Mouse (Mus musculus): ENCODE measurements around the gene Fam178b.
"Not testable (repeated sequence)": the region's sequence is repeated elsewhere in the genome, so short reads cannot be mapped to it uniquely, and the experiment has no call there.

The Fam178b gene

DNA sequence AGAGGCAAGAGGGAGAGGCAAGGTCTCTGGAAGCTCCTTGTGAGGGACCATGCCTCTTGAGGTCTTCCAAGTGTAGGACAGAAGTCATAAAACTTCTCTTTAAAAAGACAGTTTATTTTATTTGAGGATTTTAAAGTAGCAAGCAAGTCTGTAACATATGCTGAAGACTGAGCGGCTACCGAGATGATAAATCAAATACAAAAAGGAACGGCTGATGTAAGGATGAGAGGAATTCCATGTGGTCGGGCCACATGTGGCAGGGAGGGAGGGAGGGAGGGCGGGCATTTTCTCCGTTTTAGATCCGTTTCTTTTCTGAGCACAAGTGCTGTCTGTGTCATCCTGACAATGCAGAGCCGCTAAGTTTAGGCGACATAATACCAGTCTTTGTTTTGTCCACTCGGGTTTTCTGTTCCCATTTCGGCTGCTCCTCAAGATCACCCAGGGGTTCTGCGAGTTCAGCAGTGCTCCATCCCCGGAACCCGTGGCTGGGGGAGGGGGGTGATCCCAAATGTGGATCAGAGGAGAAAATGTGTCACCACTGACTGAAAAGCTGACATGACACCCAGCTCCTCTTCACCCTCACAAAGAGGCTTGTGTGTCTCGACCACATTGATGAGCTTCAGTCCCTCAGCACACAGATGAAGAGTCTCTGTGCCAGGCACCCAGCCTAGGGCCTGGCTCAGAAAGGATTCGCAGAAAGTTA, 10.2 kb downstream of the Fam178b start:
- in situ Hi-C loops (cut with MboI, MseI), result no loop called here

DNA sequence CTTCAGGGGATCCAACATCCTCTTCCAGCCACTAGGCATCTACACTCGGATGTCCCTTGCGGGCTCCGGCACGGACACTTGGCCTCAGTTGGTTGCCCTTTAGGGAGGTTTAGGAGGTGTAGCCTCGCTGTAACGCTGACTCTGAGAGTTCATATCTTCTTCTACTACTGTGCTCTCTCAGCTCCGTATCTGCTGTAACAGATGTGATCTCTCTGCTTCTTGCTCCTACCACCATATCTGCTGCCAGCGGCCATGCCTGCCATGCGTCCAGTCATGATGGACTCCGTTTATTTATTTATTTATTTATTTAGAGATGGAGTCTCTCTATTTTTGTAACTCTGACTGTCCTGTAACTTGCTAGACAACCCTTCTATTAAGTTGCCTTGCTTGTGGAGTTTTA, 11.7 kb downstream of the Fam178b start:
- in situ Hi-C loops (cut with MboI, MseI), result no loop called here

DNA sequence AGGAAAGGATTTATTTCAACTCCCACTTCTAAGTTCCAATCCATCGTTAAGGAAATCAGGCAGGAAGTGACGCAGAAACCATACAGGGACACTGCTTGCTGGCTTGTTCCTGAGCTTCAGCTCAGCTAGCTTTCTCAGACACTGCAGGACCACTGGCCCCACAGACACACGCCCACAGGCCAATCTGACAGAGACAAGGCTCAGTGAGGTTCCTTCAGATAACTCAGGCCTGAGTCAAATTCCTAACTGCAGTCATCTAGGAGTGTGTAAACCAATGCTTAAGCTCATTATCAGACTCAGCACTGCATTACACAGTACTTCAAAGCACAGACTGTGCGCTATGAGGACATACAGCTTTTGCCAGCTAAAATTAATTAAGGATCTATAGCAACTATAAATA, 12.7 kb downstream of the Fam178b start:
- in situ Hi-C loops (cut with MboI, MseI), result no loop called here

DNA sequence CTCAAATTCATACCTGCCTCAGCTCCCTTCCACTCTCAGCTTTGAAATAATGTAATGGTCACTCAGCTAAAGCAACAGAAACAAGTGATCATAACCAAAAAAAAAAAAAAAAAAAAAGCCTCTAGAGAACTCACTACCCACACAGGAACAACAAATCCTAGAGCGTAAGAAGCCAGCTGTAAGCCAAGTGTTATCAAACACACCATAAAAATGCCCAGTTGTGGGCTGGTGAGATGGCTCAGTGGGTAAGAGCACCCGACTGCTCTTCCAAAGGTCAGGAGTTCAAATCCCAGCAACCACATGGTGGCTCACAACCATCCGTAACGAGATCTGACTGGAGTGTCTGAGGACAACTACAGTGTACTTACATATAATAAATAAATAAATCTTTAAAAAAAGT, 15.0 kb downstream of the Fam178b start:
- in situ Hi-C loops (cut with MboI, MseI), result not testable (repeated sequence)

DNA sequence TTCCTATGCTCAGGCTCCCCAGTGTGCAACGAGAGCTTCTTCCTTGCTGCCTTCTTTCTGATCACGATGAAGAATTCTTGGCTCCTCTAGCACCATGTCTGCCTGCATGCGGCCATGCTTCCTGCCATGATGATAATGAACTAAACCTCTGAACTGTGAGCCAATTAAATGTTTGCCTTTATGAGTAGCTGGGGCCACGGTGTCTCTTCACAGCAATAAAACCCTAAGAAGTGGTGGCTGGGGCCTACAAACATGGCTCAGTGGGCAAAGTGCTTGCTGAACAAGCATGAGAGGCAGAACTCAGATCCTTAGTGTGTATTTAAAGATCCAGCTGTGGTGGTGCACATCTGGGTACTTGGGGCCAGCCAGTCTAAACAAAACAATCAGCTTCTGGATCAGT, 17.0 kb downstream of the Fam178b start:
- in situ Hi-C loops (cut with MboI, MseI), result no loop called here

DNA sequence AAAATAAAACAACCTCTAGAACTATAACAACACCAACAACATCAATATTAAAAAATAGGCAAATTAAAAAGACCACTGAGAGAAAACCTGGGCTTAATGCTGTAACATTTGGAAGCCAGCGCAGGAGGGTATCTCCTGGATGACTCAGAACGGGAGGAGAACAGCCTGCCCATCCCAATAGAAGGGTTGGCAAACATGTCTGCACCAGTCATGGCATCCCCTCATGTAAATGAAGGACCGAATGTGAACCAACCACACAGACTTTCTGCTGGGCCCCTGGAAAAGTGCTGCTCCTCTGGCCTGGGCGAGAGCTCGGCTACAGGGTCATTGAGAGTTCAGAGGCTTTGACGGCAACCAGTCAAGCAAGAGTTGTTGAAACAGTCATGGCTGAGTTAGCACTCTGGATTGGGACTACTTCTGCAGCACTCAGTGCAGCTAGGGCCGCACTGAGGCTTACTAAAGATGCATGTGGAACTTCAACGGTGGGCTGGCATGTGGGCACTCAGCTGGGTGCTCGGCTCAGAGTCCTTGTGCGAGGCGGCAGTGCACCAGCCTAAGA, 17.7 kb downstream of the Fam178b start:
- in situ Hi-C loops (cut with MboI, MseI), result no loop called here

DNA sequence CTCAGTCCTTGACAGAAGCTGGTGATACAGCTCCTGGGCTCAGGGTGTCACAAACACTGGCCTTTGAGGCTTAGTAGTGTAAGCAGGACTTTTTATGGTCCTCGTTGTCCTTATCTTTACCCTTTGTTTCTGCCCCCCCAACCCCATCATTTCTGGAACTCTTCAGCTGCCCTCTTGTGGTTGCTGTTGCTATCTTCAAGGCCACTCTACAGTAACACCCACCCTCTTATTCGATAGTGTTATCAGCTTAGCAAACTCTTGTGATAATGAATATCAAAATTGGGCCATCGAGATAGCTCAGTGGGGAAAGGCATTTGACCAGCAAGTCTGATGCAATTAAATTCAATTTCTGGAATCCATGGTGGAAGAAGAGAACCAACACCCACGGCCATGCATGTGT, 18.5 kb downstream of the Fam178b start:
- in situ Hi-C loops (cut with MboI, MseI), result no loop called here

DNA sequence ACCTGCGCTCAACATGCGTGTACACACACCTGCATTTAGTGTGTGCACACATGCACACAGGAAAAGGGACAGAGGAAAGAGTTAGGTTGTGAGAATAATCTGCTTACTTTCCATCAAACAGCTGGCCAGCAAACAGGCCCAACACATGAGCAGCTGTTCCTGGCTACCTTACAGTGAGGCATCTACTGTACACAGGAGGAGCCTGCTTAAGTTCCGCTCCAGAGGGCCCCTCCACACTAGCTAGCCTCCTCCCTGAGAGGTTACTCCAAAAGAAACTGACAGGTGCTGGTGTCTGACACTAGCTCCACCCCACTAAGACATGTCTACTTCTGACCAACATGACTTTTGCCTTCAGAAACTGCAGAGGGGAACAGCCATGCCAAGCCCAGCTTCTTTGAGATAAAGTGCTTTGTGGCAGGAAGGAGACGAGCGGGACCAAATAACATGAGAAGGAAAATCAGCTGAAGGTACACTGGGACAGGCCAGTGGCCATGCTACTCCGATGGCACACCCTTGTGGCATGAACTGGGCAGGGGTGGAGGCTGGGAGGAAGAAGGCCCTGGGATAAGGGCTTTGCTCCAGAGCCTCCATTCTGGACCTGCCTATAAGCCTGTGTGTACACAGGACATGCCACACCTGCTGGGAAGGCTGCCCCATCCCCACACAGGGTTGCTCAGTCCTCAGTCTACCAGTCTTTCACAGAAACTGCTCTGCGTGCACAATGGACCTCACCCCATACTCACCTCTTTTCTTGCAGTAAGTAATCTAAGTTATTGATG, 24.2 kb downstream of the Fam178b start:
- in situ Hi-C loops (cut with MboI, MseI), result no loop called here

DNA sequence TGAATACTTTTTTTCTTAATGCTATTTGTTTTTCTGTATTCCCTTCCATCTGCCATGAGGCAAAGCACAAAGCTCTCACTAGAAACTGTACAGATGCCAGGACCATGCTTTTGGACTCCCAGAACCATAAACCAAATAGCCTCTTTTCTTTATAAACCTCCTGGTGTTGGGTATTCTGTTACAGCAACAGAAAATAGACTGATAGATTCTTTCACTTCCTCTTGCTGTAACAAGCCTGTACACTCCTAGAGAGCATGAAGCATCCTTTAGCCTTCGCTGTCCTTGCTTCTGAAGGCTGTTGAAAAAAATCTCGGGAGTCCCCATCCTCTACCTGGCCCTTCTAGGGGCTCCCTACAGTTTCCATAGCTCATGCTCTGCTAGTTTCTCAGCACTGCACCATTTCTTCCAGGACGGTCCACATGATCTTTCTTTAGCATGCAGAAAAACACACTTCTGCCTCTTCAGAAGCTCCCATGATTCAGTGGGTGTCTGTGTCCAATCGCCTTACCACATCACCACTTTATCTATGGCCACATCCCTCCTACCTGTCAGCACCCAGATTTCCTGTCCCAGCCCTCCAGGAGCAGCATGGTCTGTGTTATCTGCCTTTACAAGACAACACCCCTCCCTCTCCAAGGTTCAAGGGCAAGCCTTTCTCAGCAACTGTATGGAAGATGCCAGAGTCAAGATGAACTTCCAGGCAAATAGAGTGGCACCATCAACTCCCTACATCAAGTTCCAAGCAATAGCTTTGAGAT, 25.1 kb downstream of the Fam178b start:
- in situ Hi-C loops (cut with MboI, MseI), result no loop called here

DNA sequence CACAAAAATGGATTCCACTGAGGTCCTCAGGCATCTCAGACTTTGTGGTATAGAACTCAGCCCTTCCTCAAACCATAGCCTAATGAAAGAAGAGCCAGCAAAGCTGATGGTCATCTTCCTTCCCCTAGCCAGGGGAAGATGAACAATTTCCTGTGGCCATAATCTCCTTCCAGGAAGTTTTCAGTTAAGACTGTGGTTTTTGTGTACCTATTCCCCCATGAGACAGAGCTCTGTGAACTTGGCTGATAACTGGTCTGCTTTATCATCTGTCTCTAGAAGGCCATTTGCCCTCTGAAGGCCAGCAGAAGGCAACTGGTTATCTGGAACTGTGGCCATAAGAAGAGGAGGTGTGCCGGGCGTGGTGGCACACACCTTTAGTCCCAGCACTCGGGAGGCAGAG, 26.8 kb downstream of the Fam178b start:
- in situ Hi-C loops (cut with MboI, MseI), result no loop called here

DNA sequence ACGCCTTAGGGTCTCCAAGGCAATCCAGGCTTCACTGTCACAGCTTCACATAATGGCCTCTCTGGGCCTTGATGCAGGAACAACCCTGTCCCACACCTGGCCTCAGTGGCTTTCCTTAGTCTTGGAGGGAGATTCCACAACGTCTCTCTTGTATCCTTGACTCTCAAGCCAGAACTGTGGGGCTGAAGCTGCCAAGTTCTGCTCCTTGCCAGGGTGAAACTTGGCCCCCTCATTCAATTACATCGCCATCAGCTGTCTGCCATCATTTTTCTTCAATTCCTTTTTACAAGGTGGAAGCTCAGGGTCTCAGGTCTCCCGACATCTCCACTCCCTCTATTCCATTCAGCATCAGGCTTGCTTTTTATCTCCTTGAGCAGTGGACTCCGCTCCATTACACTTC, 27.9 kb downstream of the Fam178b start:
- in situ Hi-C loops (cut with MboI, MseI), result no loop called here

DNA sequence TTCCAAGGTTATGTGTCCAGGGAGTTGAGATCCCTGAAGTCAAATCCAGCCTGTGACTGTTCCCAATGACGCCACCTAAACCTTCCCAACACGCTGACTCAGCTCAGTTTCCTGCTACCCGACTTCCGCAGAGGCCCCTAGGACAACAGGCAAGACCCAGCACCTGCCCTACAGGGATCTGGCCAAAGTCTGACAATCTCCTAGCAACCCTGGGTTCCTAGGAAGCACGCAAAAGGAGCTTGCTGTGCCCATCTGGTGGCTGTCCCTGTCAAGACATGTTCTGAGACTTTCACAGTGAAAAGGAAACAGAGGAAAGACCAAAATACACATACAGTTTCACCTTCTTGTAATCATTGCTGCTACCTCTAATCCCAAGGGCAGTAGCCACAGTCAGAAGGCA, 35.4 kb downstream of the Fam178b start:
- in situ Hi-C loops (cut with MboI, MseI), result no loop called here

DNA sequence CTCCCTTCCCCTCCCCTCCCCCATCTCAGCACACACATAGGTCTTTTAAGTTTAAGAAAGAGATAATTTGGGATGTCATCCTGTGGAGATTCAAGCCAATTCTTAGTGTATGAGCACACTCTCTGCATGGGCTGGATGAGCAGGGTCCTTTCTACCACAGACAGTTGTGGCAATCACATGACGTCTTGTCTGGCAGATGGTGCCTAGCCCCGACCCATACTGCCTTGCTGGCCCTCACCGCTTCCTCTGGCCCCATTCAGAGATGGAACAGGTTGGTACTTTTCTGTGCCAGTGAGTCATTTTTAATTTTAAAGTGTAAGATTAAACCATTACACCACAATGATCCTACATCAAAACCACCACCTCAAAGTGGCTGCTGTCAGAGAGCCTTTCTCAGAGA, 36.7 kb downstream of the Fam178b start:
- in situ Hi-C loops (cut with MboI, MseI), result no loop called here

DNA sequence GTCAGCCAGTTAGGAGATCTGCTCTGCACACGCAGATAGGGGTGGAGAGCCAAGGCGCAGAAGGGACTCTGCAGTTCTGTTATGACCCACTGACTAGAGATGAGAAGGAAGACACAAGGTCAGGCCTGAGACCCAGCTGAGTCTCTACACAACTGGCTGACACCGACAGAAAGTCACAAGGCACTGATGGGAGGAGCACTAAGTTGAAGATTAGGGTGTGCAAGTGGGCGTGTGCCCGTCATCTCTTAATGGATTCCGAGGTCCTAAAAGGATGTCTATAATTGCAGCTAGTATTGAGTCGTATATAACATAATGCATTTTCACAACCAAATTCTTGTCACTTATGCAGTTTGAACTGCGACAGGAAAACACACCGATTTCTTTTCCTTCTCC, 38.4 kb downstream of the Fam178b start:
- in situ Hi-C loops (cut with MboI, MseI), result no loop called here

DNA sequence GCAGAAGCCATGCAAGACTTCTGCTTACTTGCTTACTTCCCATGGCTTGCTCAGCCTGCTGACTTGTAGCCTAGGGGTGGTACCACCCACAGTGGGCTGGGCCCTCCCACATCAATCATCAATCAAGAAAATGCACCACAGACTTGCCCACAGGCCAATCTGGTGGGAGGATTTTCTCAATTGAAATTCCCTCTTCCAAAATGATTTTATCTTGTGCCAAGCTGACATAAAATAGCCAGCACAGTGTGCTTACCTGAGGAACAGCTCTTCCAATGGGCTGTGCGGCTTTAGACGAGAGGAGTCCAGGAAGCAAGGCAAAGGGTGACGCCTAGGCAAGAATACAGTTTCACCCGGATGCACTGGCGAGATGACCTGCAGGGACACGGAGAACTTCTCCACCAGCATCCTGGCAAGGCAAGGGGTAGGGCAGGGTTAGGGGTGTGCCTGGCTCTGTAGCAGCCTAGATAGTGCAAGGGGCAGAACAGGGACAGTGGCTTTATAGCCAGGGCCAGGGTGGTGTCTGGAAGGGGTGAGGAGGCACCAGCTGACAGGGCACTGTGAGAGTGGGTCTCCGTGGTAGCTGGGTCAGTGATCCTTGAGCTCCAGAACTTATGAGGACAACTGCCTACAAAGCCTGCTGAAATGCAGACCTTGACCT, 38.9 kb downstream of the Fam178b start:
- in situ Hi-C loops (cut with MboI, MseI), result no loop called here

DNA sequence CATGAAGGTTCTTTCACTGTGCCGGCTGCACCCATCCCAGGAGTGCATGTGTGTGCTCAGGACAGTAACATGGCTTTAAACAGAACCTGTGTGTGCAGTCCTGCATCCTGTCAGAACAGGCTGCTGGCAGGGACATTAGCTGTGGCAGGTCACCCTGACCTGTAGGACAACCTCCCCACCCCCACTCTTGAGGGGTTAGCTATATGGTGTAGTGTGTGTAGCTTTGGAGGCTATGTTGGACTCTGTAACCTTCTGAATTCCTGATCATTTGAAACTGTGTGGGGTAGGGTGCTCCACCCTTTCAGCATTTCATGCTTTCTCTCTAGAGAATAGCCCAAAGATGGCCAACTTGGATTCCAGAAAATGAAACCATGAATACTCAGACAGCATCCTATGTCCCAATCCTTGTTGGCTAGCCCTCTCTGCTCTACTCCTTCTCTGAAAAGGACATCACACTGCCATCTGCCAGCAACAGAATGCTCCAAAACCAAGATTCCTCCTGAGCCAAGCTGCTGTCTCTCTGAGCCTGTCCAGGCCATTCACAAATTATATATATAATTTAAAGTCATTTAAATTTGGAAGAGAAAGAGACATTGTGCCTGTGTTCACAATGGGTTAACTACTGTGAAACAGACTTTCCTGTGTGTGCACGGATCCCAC, 47.0 kb downstream of the Fam178b start:
- in situ Hi-C loops (cut with MboI, MseI), result no loop called here

DNA sequence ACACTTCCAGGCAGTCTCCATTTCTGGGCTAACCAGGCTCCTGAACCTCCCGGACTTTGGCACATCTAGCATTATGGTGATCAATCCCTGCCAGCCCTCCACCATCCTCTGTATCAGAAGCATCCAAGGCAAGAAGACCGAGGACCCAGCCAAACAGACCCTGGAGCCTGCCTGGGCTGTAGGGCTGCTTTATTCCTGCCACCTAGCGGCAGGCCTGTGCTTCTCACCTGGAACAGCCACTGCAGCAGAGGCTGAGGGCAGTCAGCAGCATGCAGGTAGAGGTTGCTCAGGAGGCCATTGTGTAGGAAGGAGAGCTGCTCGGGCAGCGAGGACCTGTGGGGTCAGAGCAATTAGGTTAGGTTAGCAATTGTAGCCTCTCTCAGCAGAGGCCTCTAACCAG, 48.0 kb downstream of the Fam178b start:
- in situ Hi-C loops (cut with MboI, MseI), result no loop called here

DNA sequence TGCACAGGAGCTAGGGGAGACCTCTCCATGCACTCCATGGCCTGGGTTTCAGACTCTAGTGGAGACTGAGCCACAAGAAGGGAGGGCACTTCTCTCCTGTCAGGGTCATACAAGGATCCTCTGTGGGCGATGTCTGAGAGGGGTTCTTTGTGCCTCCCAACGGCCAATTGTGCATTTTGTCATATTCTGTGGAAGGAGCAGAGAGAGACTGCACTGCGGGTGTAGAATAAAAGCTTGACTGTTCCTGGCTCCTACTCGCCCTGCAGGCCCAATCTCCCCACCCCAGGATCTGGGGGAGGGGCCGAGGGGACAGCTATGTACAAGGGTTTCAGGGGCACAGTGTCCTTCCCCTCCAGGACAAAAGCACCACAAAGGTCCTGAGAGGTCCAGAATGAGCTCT, 49.1 kb downstream of the Fam178b start:
- in situ Hi-C loops (cut with MboI, MseI), result no loop called here

DNA sequence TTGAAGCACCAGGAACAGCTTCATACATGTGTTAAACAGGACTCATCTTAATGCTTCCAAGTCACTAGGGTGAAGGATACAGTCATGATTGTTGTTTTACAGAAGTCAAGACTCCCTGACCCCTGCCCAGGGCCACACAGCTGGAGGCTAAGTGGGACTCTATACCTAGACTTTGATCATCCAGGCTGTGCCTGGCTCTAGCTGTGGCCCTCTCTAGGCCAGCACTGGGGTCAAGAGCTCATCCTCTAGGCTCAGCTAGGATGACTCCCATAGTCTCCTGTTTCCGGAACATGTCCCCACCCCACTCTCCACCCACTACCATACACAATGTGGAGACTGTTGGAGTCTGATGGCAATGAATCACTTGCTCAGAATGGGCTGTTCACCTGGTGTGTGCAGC, 50.1 kb downstream of the Fam178b start:
- in situ Hi-C loops (cut with MboI, MseI), result no loop called here

DNA sequence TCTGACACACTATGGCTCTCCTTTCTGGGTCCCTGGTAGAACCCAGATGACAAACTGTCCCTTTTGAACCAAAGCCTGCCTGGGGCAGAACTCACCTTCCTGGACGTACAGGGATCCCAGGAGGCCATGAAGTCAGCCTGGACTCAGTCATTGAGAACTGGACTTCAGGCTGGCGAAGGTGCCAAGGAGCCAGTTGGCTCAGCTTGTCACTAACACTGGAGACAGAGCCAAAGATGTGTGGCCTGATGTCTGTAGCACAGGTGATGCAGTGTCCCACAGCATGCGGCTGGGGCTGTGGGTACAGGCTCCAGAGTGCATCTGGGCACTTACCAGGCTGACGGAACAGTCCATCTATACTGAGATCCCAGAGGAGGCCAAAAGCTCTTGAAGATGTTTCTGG, 50.9 kb downstream of the Fam178b start:
- in situ Hi-C loops (cut with MboI, MseI), result no loop called here

DNA sequence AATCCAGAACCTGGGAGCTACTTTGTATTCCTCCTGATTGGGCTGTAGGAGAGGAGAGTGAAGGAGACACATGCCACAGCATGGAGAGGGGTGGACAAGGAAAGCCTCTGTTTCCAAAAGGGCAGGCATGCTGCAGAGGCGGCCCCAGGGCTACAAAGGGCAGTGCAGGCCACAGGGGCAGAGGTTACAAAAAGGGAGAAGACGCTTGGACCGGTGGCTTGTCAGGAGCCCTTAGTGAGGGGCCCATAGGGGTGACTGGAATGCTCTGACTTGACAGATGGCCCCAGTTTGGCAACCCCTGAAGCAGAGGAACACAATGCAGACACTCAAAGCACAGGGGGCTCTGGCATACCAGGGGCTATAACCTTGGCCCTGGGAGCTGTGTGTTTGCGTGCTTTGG, 51.6 kb downstream of the Fam178b start:
- in situ Hi-C loops (cut with MboI, MseI), result no loop called here

All from T-helper 2 cell (primary cell).